Mouse (Mus musculus) stomach, embryonic 15.5 days (tissue): ENCODE data around the gene Sct. TPM values are rescaled to one million over a fixed set of nuclear protein-coding genes. Genes with fewer than 3 reads are reported as not detected.
A peak's percentile ranks its signal among the peaks of the same experiment; 100 is the strongest.

Experiments used
- ATAC-seq: fragments of 200-750 bp; cut with Nextera tagmentation; 2 replicates; pipeline ENCODE4 v1.8.0; 2017; ENCODE audit warnings: low read depth, moderate number of reproducible peaks, moderate TSS enrichment; ENCODE audit not compliant: insufficient read depth, low FRiP score
- H3K27ac ChIP-seq: fragments of 300-500 bp; sonication (generic); 2 replicates; pipeline ENCODE4 v1.5.1; 2015; ENCODE audit warnings: mild to moderate bottlenecking, inconsistent platforms
- H3K27me3 ChIP-seq: fragments of 300-500 bp; sonication (generic); replicated peaks from 2 replicates; pipeline ENCODE4 v1.6.1; 2015; ENCODE audit warnings: inconsistent platforms
- H3K36me3 ChIP-seq: fragments of 300-500 bp; sonication (generic); 2 replicates; pipeline ENCODE4 v1.6.1; 2015; ENCODE audit warnings: inconsistent platforms
- H3K4me1 ChIP-seq: fragments of 300-500 bp; sonication (generic); 2 replicates; pipeline ENCODE4 v1.6.1; 2015; ENCODE audit warnings: inconsistent platforms
- H3K4me2 ChIP-seq: fragments of 300-500 bp; sonication (generic); 2 replicates; pipeline ENCODE4 v1.6.1; 2015; ENCODE audit warnings: mild to moderate bottlenecking, inconsistent platforms
- H3K4me3 ChIP-seq: fragments of 300-500 bp; sonication (generic); replicated peaks from 2 replicates; pipeline ENCODE4 v1.5.1; 2015; ENCODE audit warnings: inconsistent platforms
- H3K9ac ChIP-seq: fragments of 300-500 bp; sonication (generic); 2 replicates; pipeline ENCODE4 v1.6.1; 2015; ENCODE audit warnings: inconsistent platforms
- H3K9me3 ChIP-seq: fragments of 300-500 bp; sonication (generic); 2 replicates; pipeline ENCODE4 v1.6.1; 2016; ENCODE audit warnings: inconsistent platforms
- WGBS: fragments of 180-500 bp; shearing (Covaris S2); methylation state at CpG from one replicate; pipeline ENCODE4 v1.1.7; 2015; 5-methylcytosine and 5-hydroxymethylcytosine counted together
- polyA plus RNA-seq: library from polyadenylated mRNA; unstranded; fragments of >200 nt; fragmentation: Nextera tagmentation; extraction: Ambion mirVana; gene quantifications from 2 replicates; pipeline ENCODE4 v1.2.1, GENCODE M21; 2015

The Sct gene
- polyA plus RNA-seq, 1 experiment from 2014 or later, result 48.8 TPM

GRCm38 (mm10) chr7:141304537-141304936 is 25.6 kb upstream of the Sct start:
- Histone ChIP-seq H3K9ac (no peak overlapping the region), H3K36me3 (peaks cover 65% of the 10 kb centered on the region), H3K4me1 (no peaks in the 10 kb centered on the region), H3K9me3 (no peaks in the 10 kb centered on the region), H3K4me3 (no peak overlapping the region), H3K4me2 (no peak overlapping the region), H3K27ac (no peak overlapping the region), H3K27me3 (no peaks in the 10 kb centered on the region)
- 84% methylated on average over 4 of the region's 4 CpGs for WGBS
- no peak for ATAC-seq

- no peak for ATAC-seq
- Histone ChIP-seq H3K4me2 (no peak overlapping the region), H3K9ac (no peak overlapping the region), H3K27ac (no peak overlapping the region), H3K4me3 (no peak overlapping the region), H3K4me1 (no peaks in the 10 kb centered on the region), H3K9me3 (no peaks in the 10 kb centered on the region), H3K36me3 (peaks cover 59% of the 10 kb centered on the region), H3K27me3 (no peaks in the 10 kb centered on the region)
- WGBS, result 83% methylated on average over 1 of the region's 1 CpGs
Observed at GRCm38 (mm10) chr7:141302702-141303268, 23.9 kb upstream of the Sct start.

GRCm38 (mm10) chr7:141301386-141301785 is 22.5 kb upstream of the Sct start:
- H3K9me3 ChIP-seq, result no peaks in the 10 kb centered on the region
- no peak overlapping the region for H3K4me3 ChIP-seq
- H3K27me3 ChIP-seq, result no peaks in the 10 kb centered on the region
- H3K4me1 ChIP-seq, result no peaks in the 10 kb centered on the region
- ATAC-seq, result no peak
- H3K27ac ChIP-seq, result no peak overlapping the region
- no peak overlapping the region for H3K4me2 ChIP-seq
- no peak overlapping the region for H3K9ac ChIP-seq
- peaks cover 56% of the 10 kb centered on the region for H3K36me3 ChIP-seq
- WGBS, result 95% methylated on average over 9 of the region's 9 CpGs

DNA sequence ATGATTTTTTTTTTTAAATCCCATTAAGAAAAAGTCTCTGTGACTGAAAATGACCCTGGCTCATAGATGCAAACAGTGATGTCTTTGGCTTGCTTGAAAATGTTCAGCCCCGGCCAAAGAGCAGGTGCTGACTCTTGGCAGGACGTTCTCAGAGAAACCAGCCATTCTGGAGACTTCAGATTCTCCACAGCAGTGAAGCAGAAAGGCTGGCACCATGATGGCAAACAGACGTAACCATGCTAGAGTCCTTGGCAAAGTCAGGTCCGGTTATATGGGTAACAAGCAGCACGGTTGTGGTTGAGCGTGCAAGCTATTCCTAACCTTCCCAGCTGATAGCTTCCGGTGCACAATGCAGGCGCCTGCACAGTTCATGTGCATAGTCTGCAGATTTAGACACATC is 20.2 kb upstream of the Sct start:
- no peak overlapping the region for H3K4me2 ChIP-seq
- no peak overlapping the region for H3K9ac ChIP-seq
- WGBS, result 96% methylated on average over 8 of the region's 8 CpGs
- peaks cover 37% of the 10 kb centered on the region for H3K36me3 ChIP-seq
- no peak overlapping the region for H3K4me3 ChIP-seq
- no peaks in the 10 kb centered on the region for H3K9me3 ChIP-seq
- H3K4me1 ChIP-seq, result peaks cover 5% of the 10 kb centered on the region
- no peak for ATAC-seq
- peaks cover 14% of the 10 kb centered on the region for H3K27me3 ChIP-seq
- no peak overlapping the region for H3K27ac ChIP-seq

DNA sequence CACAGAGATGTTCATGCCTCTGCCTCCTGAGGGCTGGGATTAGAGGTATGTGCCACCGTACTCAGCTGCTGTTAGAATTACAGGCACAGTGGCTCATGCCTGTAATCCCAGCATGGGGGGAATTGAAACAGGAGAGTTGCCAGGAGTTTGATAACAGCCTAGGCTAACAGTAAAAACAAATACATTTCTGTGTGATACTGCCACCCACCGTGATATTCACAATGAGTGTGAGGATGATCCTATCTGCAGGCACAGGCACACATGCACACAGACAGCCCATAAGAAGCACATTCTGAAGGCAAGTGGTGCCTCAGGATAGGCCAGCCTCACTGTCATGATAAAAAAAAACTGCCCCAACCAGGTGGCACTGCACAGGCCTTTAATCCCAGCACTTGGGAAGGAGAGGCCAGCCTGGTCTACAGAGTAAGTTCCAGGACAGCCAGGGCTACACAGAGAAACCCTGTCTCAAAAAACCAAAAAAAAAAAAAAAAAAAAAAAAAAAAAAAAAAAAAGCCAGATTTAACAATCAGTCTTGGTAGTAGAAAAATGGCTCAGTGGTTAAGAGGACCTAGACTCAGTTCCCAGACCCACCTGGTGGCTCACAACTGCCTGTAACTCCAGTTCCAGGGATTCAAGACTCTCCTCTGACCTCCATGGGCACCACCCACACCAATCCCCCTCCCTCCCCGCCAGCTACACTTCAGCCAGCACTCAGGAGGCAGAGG is 19.2 kb upstream of the Sct start:
- WGBS, result 73% methylated on average over 3 of the region's 3 CpGs
- no peak for ATAC-seq

DNA sequence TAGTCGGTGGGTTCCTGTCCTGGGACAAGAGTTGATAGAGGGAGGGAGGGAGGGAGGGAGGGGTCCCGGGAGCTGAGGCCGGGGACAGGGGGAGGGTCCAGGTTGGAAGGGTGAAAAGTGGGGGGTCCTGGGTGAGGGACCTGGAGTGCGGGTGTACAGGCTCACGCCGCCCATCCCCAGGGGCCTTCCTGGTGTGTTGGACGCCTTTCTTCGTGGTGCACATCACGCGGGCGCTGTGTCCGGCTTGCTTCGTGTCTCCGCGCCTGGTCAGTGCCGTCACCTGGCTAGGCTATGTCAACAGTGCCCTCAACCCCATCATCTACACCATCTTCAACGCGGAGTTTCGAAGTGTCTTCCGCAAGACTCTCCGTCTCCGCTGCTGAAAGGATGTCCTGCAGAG is 15.5 kb upstream of the Sct start:
- Histone ChIP-seq H3K4me1 (peaks cover 24% of the 10 kb centered on the region), H3K27ac (no peak overlapping the region), H3K4me2 (peak overlapping the region; percentile 78), H3K27me3 (peaks cover 45% of the 10 kb centered on the region), H3K36me3 (peaks cover 11% of the 10 kb centered on the region; the same call in 1 of the 2 replicates), H3K9ac (no peak overlapping the region), H3K9me3 (no peaks in the 10 kb centered on the region), H3K4me3 (peak overlapping the region; percentile 40; the same call in 1 of the 2 replicates)
- 5% methylated on average over 22 of the region's 22 CpGs for WGBS
- no peak for ATAC-seq

More for the DNA sequence above, 19.2 kb upstream of the Sct start:
- no peak overlapping the region for H3K27ac ChIP-seq
- peaks cover 14% of the 10 kb centered on the region for H3K4me1 ChIP-seq
- peaks cover 30% of the 10 kb centered on the region for H3K36me3 ChIP-seq
- peaks cover 24% of the 10 kb centered on the region for H3K27me3 ChIP-seq
- H3K4me3 ChIP-seq, result no peak overlapping the region
- H3K9me3 ChIP-seq, result no peaks in the 10 kb centered on the region
- no peak overlapping the region for H3K9ac ChIP-seq
- no peak overlapping the region for H3K4me2 ChIP-seq

- H3K36me3 ChIP-seq, result peaks cover 11% of the 10 kb centered on the region; the same call in 1 of the 2 replicates
- H3K27ac ChIP-seq, result no peak overlapping the region
- H3K4me2 ChIP-seq, result peak overlapping the region; percentile 78
- no peaks in the 10 kb centered on the region for H3K9me3 ChIP-seq
- no peak for ATAC-seq
- H3K9ac ChIP-seq, result 0 out of 2 replicates have a peak overlapping the region, but pooled peaks have one; percentile 9
- H3K27me3 ChIP-seq, result peaks cover 45% of the 10 kb centered on the region
- H3K4me1 ChIP-seq, result peaks cover 24% of the 10 kb centered on the region
- 1% methylated on average over 53 of the region's 53 CpGs for WGBS
- H3K4me3 ChIP-seq, result peak overlapping the region; percentile 40
Observed at GRCm38 (mm10) chr7:141293852-141294471, 15.0 kb upstream of the Sct start.

- Histone ChIP-seq H3K9ac (no peak overlapping the region), H3K4me3 (peak overlapping the region; percentile 46; the same call in 1 of the 2 replicates), H3K36me3 (0 out of 2 replicates have a peak, but pooled peaks cover 7% of the 10 kb centered on the region), H3K27me3 (peaks cover 45% of the 10 kb centered on the region), H3K27ac (no peak overlapping the region), H3K4me1 (peaks cover 24% of the 10 kb centered on the region), H3K4me2 (peak overlapping the region; percentile 95), H3K9me3 (no peaks in the 10 kb centered on the region)
- no peak for ATAC-seq
- 52% methylated on average over 15 of the region's 15 CpGs for WGBS
Observed at GRCm38 (mm10) chr7:141292583-141293388, 13.9 kb upstream of the Sct start.

DNA sequence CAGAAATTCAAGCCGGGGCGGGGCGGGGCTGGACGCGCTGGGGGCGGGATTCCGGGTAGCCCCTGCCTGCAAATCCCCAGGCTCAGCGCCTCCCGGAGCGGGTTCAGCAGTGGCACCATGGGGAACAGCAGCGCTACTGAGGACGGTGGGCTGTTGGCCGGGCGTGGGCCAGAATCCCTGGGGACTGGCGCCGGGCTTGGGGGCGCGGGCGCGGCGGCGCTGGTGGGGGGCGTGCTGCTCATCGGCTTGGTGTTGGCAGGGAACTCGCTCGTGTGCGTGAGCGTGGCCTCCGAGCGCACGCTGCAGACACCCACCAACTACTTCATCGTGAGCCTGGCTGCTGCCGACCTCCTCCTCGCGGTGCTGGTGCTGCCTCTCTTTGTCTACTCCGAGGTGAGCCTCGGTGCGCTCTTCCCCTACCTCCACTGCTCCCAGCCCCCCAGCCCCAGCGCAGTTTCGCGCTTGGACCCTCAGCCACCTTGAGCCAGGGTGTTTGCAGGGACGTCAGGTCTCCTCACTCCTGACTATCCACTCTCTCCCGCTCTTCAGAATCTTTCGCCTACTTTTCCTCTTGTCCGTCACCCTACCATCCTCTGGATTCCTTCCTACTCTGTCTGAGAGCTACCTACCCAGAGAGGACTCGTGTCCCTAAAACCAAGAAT is 13.1 kb upstream of the Sct start, which contains the start of gene Drd4:
Drd4 (plus strand) TSS at position 86 of the 662 bp plus-strand sequence.
- peaks cover 45% of the 10 kb centered on the region for H3K27me3 ChIP-seq
- peak within 1 kb of the TSS; percentile 95 for H3K4me2 ChIP-seq
- no peaks in the 10 kb centered on the region for H3K9me3 ChIP-seq
- 4% methylated on average over 44 of the region's 46 CpGs for WGBS
- peak within 1 kb of the TSS; percentile 46 for H3K4me3 ChIP-seq
- peak; percentile 50; the same call in 1 of the 2 replicates for ATAC-seq
- H3K4me1 ChIP-seq, result peaks cover 24% of the 10 kb centered on the region
- H3K36me3 ChIP-seq, result 0 out of 2 replicates have a peak, but pooled peaks cover 1% of the 10 kb centered on the region
- H3K27ac ChIP-seq, result no peak within 1 kb of the TSS
- peak within 1 kb of the TSS; percentile 29; the same call in 1 of the 2 replicates for H3K9ac ChIP-seq

DNA sequence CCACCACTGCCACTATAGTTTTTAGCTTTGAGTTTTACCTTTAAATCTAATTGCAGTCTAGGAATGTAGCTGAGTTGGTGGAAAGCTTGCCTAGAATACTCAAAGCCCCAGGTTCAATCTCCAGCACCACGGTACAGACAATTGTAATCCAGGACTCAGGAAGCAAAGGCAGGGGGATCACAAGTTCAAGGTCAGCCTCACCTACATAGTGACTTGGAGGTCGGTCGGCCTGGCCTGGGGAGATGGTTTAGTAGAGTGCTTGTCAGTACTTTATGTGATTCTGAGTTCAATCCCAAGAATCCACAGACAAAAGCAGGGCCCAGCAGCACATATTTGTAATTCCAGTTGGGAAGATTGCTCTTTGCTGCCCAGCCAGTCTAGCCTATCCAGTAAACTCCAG is 9.1 kb upstream of the Sct start:
- Histone ChIP-seq H3K4me1 (peaks cover 10% of the 10 kb centered on the region), H3K27me3 (peaks cover 20% of the 10 kb centered on the region), H3K27ac (no peak overlapping the region), H3K9ac (no peak overlapping the region), H3K9me3 (no peaks in the 10 kb centered on the region), H3K4me2 (no peak overlapping the region), H3K36me3 (no peaks in the 10 kb centered on the region), H3K4me3 (no peak overlapping the region)
- no peak for ATAC-seq
- WGBS, result 66% methylated on average over 3 of the region's 3 CpGs

DNA sequence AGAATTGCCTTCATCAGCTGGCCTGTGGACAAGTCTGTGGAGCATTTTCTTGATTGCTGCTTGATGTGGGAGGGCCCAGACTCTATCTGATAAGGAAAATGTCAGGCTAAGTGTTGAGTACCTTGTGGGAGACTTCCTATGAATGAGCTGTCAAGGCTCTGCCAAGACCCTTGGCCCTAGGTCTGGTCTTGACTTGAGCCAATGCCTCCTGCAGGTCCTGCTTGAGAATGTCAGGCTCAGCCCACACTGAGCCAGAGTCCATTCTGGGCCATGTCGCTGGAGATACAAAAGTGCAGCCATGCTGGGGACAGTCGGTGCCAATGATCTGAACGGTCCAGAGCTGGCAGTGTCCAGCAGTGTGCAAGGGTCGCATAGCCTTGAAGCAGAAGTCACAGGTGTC is 3.8 kb upstream of the Sct start:
- WGBS, result 81% methylated on average over 4 of the region's 4 CpGs
- no peaks in the 10 kb centered on the region for H3K36me3 ChIP-seq
- ATAC-seq, result no peak

More for the DNA sequence above, 3.8 kb upstream of the Sct start:
- no peak overlapping the region for H3K4me2 ChIP-seq
- H3K4me1 ChIP-seq, result peaks cover 9% of the 10 kb centered on the region
- H3K27me3 ChIP-seq, result no peaks in the 10 kb centered on the region
- H3K4me3 ChIP-seq, result no peak overlapping the region
- no peak overlapping the region for H3K9ac ChIP-seq
- no peak overlapping the region for H3K27ac ChIP-seq
- no peaks in the 10 kb centered on the region for H3K9me3 ChIP-seq
